Mouse (Mus musculus) lung, embryonic 14.5 days (tissue): Measurements from ENCODE around the gene Kdm5b. TPM values are rescaled to one million over a fixed set of nuclear protein-coding genes. Genes with fewer than 3 reads are reported as not detected.

ENCODE experiments used
- ATAC-seq: fragments of 200-750 bp; cut with Nextera tagmentation; 2 replicates; pipeline ENCODE4 v1.8.0; 2017; ENCODE audit warnings: mild to moderate bottlenecking, moderate TSS enrichment, moderate library complexity; ENCODE audit not compliant: insufficient read depth
- DNase-seq: peaks from one replicate; pipeline ENCODE4 v3.0.0-alpha.2; 2015
- H3K27ac ChIP-seq: fragments of 300-500 bp; sonication (generic); 2 replicates; pipeline ENCODE4 v1.5.1; 2014; ENCODE audit warnings: low read depth, mild to moderate bottlenecking, moderate library complexity
- H3K27me3 ChIP-seq: fragments of 300-500 bp; sonication (generic); 2 replicates; pipeline ENCODE4 v1.6.1; 2014; ENCODE audit warnings: low read length, control low read depth; ENCODE audit not compliant: insufficient read depth
- H3K36me3 ChIP-seq: fragments of 300-500 bp; sonication (generic); 2 replicates; pipeline ENCODE4 v1.6.1; 2014; ENCODE audit warnings: control low read depth; ENCODE audit not compliant: insufficient read depth
- H3K4me1 ChIP-seq: fragments of 300-500 bp; sonication (generic); 2 replicates; pipeline ENCODE4 v1.6.1; 2014; ENCODE audit warnings: antibody characterized with exemption, control low read depth; ENCODE audit not compliant: insufficient read depth
- H3K4me2 ChIP-seq: fragments of 300-500 bp; sonication (generic); 2 replicates; pipeline ENCODE4 v1.6.1; 2014; ENCODE audit warnings: mild to moderate bottlenecking
- H3K4me3 ChIP-seq: fragments of 300-500 bp; sonication (generic); 2 replicates; pipeline ENCODE4 v1.5.1; 2014; ENCODE audit warnings: low read depth, low read length
- H3K9ac ChIP-seq: fragments of 300-500 bp; sonication (generic); 2 replicates; pipeline ENCODE4 v1.6.1; 2014
- H3K9me3 ChIP-seq: fragments of 300-500 bp; sonication (generic); 2 replicates; pipeline ENCODE4 v1.6.1; 2016; ENCODE audit warnings: low read depth, low read length, control low read depth
- CTCF ChIP-seq: IDR thresholded peaks from 2 replicates; pipeline ENCODE4 v1.5.1; 2016; ENCODE audit warnings: antibody characterized with exemption, low read depth
- WGBS: fragments of 180-500 bp; shearing (Covaris S2); extraction: QIAGEN DNeasy Blood & Tissue Kit; methylation state at CpG from one replicate; pipeline ENCODE4 v1.1.7; 2014; 5-methylcytosine and 5-hydroxymethylcytosine counted together
- polyA plus RNA-seq: library from polyadenylated mRNA; unstranded; fragments of >200 nt; fragmentation: Nextera tagmentation; extraction: Ambion mirVana; gene quantifications from 2 replicates; pipeline ENCODE4 v1.2.1, GENCODE M21; 2014

Kdm5b gene
- polyA plus RNA-seq, 1 experiment from 2014 or later = 59.0 TPM

- Histone ChIP-seq H3K9me3 (no peaks in the 10 kb centered on the region), H3K27me3 (no peaks in the 10 kb centered on the region), H3K9ac (no peak overlapping the region), H3K4me1 (no peaks in the 10 kb centered on the region), H3K4me3 (no peak overlapping the region), H3K27ac (no peak overlapping the region), H3K4me2 (no peak overlapping the region), H3K36me3 (peaks cover 13% of the 10 kb centered on the region; the same call in 1 of the 2 replicates)
- DNase-seq = peak; percentile 32
- 55% methylated on average over 3 of the region's 3 CpGs for WGBS
- TF ChIP-seq CTCF = no peak
- no peak for ATAC-seq
These were observed 23.6 kb downstream of the Kdm5b start for GRCm38 (mm10) chr1:134583560-134583959.

- no peak for DNase-seq
- ATAC-seq = no peak
- no peak overlapping the region for H3K4me3 ChIP-seq
- no peak overlapping the region for H3K27ac ChIP-seq
- no peaks in the 10 kb centered on the region for H3K4me1 ChIP-seq
- H3K9me3 ChIP-seq = no peaks in the 10 kb centered on the region
- H3K36me3 ChIP-seq = peaks cover 55% of the 10 kb centered on the region
- H3K9ac ChIP-seq = no peak overlapping the region
- TF ChIP-seq CTCF = no peak
- no peaks in the 10 kb centered on the region for H3K27me3 ChIP-seq
- H3K4me2 ChIP-seq = no peak overlapping the region
These were observed 29.7 kb downstream of the Kdm5b start for GRCm38 (mm10) chr1:134589676-134590075.

GRCm38 (mm10) chr1:134591773-134592172, 31.8 kb downstream of the Kdm5b start:
- TF ChIP-seq CTCF = peak; percentile 26; the same call in 1 of the 2 replicates
- H3K27me3 ChIP-seq = no peaks in the 10 kb centered on the region
- ATAC-seq = no peak
- H3K9me3 ChIP-seq = no peaks in the 10 kb centered on the region
- DNase-seq = peak; percentile 7
- H3K4me2 ChIP-seq = no peak overlapping the region
- H3K9ac ChIP-seq = no peak overlapping the region
- WGBS = 90% methylated on average over 2 of the region's 2 CpGs
- H3K27ac ChIP-seq = no peak overlapping the region
- no peak overlapping the region for H3K4me3 ChIP-seq
- peaks cover 66% of the 10 kb centered on the region for H3K36me3 ChIP-seq
- H3K4me1 ChIP-seq = no peaks in the 10 kb centered on the region

DNA sequence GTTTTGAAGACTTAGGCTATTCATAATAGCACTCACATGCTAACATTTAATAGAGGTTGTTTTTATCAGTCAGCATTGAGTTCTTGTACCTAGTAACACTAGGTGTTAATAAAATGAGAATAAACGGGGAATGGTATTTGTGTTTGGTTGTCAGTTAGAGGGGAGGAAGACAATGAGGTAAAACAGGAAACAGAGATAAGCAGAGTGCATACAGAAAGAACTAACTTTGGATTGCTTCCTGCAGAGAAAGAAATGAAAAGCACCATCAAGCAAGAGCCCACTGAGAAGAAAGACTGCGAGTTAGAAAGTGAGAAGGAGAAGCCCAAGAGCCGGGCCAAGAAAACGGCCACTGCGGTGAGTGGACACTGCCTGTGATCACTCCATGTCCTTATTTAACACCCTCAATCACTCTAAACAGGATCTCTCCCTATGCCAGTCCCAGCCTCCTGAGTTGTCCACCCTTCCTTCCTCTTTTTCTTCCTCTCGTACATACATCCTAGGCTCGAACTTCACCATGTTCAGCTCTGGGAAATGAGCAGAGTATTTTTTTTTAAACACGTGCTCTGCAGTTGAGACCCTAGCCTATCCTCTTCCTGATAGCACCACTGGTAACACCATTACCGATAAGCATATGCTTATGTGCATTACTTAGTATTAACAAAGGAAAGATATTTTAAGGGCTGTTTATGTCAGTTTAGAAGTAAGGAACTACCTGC, 37.5 kb downstream of the Kdm5b start:
- ATAC-seq (no peak), DNase-seq (no peak)
- no peaks in the 10 kb centered on the region for H3K27me3 ChIP-seq
- no peaks in the 10 kb centered on the region for H3K4me1 ChIP-seq
- no peak overlapping the region for H3K4me3 ChIP-seq
- no peak for TF ChIP-seq CTCF
- peaks cover 83% of the 10 kb centered on the region for H3K36me3 ChIP-seq
- no peak overlapping the region for H3K4me2 ChIP-seq
- H3K9ac ChIP-seq = no peak overlapping the region
- WGBS = 77% methylated on average over 9 of the region's 9 CpGs
- no peak overlapping the region for H3K27ac ChIP-seq
- no peaks in the 10 kb centered on the region for H3K9me3 ChIP-seq

DNA sequence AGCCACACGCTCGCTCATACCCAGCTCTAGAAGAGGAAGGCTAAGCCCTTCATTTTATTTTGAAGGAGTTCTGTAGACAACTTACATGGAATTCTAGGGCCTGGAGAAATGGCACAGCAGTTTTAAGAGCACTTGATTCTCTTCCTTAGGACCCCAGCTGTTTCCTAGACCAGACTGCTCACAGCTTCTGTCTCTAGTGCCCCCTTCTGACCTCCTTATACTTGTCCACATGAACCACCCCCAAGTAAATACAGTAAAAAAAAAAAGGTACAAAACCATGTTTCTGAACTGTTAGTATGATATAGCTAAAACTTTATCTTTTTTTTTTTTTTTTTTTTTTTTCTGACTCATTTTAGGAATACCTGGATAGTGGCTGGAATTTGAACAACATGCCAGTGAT, 44.1 kb downstream of the Kdm5b start:
- H3K9me3 ChIP-seq = no peaks in the 10 kb centered on the region
- peaks cover 82% of the 10 kb centered on the region for H3K36me3 ChIP-seq
- DNase-seq (peak; percentile 5), ATAC-seq (no peak)
- no peak overlapping the region for H3K4me3 ChIP-seq
- WGBS = 96% methylated on average over 2 of the region's 2 CpGs
- no peak overlapping the region for H3K4me2 ChIP-seq
- no peak for TF ChIP-seq CTCF
- no peaks in the 10 kb centered on the region for H3K4me1 ChIP-seq
- no peak overlapping the region for H3K27ac ChIP-seq
- no peaks in the 10 kb centered on the region for H3K27me3 ChIP-seq
- H3K9ac ChIP-seq = no peak overlapping the region

GRCm38 (mm10) chr1:134605670-134606069, 45.7 kb downstream of the Kdm5b start:
- Histone ChIP-seq H3K27me3 (no peaks in the 10 kb centered on the region), H3K27ac (no peak overlapping the region), H3K36me3 (peaks cover 77% of the 10 kb centered on the region), H3K4me2 (no peak overlapping the region), H3K4me3 (no peak overlapping the region), H3K9me3 (no peaks in the 10 kb centered on the region), H3K9ac (no peak overlapping the region), H3K4me1 (no peaks in the 10 kb centered on the region)
- WGBS = 45% methylated on average over 8 of the region's 8 CpGs
- DNase-seq (peak; percentile 41), ATAC-seq (0 out of 2 replicates have a peak, but pooled peaks have one; percentile 17)
- no peak for TF ChIP-seq CTCF

DNA sequence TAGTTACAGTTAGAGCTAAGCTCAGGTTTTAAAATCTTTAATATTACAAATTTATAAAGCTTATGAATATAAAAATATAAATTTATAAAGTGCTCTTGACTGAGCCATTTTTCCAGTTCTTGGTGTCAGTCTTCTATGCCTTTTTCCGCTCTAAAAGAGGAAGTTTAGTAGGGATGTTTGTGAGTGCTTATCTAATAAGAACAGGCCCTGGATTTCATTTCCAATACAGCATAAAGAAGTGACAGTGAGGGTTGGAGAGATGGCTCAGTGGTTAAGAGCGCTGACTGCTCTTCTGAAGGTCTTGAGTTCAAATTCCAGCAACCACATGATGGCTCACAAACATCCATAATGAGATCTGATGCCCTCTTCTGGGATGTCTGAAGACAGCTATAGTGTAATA, 46.4 kb downstream of the Kdm5b start:
- no peak for ATAC-seq
- Histone ChIP-seq H3K9ac (no peak overlapping the region), H3K27me3 (no peaks in the 10 kb centered on the region), H3K9me3 (no peaks in the 10 kb centered on the region), H3K36me3 (peaks cover 73% of the 10 kb centered on the region), H3K4me2 (no peak overlapping the region), H3K27ac (no peak overlapping the region), H3K4me1 (no peaks in the 10 kb centered on the region), H3K4me3 (no peak overlapping the region)
- no peak for TF ChIP-seq CTCF
- no peak for DNase-seq
- 86% methylated on average over 2 of the region's 2 CpGs for WGBS
